Mouse (Mus musculus) right cerebral cortex, adult 18-20 months (tissue): ENCODE measurements at regions not wholly inside any gene's neighbourhood (a gene's known extent, or its start where the extent isn't known, plus 50 kb on each side); places are given as distances from the start of the nearest gene placed in this dataset.

Source experiments
- DNase-seq: peaks from one replicate; pipeline ENCODE4 v3.0.0; 2022; ENCODE audit warnings: mixed read lengths

- no peak for DNase-seq
Measured at GRCm38 (mm10) chr4:39926021-39926591, 216.8 kb upstream of the Aco1 start.

GRCm38 (mm10) chr4:39926594-39926993 lies 216.3 kb upstream of the Aco1 start:
- DNase-seq = no peak

- no peak for DNase-seq
Measured at GRCm38 (mm10) chr4:39928491-39928890, 214.4 kb upstream of the Aco1 start.

DNA sequence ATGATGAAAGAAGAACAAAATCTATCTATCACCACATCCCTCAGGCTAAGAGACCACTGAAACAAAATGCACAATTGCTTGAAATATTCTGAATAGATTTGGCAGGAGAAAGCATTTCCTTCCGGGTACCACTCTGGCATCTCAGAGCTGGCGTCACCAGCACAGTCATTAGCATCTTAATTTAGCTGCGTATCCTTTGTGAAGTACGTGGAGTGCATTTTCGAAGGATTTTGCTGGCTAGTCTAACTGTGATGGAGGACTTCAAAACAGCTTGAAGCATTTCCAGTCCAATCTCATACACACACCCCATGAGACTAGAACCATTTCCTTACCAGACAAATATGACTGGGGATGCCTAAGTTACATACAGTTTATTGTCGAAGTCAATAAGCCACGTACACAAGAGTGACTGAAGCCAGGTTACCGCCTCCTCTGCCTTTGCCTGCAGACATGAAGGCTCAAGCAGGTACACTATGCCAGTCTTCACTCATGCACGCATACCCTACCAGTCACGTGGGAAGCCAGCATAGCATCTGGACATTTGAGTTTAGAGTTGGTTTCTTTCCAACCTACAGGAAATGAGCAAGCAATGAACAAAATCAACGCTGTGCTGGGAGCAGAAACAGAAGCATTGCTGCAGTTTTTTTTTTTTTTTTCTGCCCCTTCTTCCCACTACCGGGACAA lies 208.7 kb upstream of the Aco1 start:
- peak; percentile 3 for DNase-seq

DNA sequence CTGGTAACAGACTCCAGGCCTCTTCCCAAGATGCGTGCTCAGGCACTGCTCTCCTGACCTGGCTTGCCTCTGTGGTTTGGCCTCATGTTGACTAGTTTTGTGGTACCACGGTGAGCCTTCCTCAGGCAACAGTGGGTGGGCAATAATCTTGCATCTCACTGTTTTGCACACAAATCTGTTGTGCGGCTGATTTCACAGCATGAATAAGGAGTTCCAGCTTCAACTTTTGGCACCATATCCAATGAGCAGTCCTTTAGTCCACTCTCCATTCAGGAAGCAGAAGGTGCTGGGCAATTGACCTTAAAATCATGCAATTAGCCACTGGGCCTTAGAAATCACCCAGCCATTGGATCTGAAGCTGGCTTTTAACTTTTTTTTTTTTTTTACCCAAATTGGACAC lies 184.2 kb upstream of the Aco1 start:
- DNase-seq = no peak

DNA sequence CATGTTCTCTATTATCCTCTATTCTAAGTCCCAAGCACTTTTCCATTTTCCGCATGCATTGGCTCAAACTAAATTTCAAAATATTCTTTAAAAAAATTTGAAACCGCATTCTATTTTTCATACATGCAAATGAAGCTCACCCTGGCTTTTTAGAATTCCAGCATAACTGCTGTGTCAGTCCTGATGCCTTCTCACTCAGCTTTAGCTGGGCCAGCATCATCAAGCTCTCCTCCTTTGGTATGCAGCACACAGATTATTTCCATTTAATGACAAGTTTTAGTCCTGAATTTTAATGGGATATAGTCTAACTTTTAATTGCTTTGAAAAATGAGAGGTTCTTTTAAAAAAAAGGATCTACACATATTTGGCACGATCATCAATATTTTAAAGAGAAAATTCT lies 174.9 kb upstream of the Aco1 start:
- no peak for DNase-seq

GRCm38 (mm10) chr4:39991358-39991757 lies 151.5 kb upstream of the Aco1 start:
- no peak for DNase-seq

GRCm38 (mm10) chr4:39991851-39992250 lies 151.0 kb upstream of the Aco1 start:
- peak; percentile 63 for DNase-seq

GRCm38 (mm10) chr4:39998771-39999422 lies 144.0 kb upstream of the Aco1 start:
- peak; percentile 20 for DNase-seq

DNA sequence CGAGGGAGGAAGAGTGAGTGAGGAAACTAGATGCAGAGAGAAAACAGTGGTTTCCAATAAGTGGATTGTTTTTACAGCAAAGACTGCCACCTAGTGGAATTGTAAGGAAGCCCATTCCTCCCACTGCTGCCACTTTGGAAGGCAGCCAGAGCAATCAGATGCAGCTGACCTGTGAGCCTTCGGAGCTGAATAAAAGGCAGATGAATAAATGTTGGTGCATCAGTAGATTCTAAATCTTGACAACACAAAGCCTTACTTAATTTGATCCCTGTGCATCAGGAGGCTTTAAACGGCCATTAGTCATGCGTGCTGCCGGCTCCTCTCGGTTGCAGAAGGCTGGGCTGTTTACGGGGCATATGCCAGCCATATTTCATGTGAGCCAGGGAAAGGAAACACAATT lies 128.2 kb upstream of the Aco1 start:
- DNase-seq = peak; percentile 79

- no peak for DNase-seq
Measured at GRCm38 (mm10) chr4:40016856-40017255, 126.0 kb upstream of the Aco1 start.

DNA sequence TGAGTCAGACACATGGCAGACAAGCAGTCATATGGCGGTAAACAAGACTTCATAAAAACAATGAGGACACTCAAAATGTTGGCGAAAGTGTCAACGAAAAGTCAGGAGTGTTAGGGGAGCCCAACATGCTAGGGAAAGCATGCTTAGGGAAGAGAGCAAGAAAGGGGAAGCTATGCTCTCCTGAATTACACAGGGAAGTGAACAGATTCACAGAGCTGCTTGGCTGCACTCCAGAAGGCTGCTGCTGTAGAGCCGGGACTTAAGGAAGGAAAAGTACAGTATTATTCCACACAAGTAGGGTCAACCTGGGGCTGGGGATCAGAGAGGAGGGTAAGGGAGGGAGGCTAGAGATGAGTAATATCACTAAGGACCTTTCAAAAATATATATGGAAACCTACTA lies 124.7 kb upstream of the Aco1 start:
- no peak for DNase-seq

- DNase-seq = no peak
Measured at GRCm38 (mm10) chr4:40031361-40031760, 111.5 kb upstream of the Aco1 start.

- DNase-seq = no peak
Measured at GRCm38 (mm10) chr4:40047846-40048245, 95.0 kb upstream of the Aco1 start.

GRCm38 (mm10) chr4:40049086-40049485 lies 93.8 kb upstream of the Aco1 start:
- no peak for DNase-seq

DNA sequence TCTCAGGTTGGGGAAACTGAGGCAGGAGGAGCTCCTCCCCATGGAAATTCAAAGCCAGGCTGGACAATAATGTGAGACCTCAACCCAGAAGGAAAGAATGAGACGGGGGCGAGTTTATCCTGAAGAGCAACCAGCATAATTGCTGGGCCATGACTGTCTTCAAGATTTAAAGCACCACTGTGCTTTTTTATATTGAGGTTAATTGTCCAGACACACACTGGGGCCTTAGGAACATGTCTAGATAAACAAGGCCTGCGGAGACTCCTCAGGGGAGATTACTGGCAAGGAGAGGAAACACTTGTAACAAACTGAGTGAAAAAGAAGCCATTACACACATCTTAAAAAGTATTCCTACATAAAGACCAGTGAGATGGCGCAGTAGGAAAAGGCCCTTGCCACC lies 91.0 kb upstream of the Aco1 start:
- no peak for DNase-seq

- no peak for DNase-seq
Measured at GRCm38 (mm10) chr4:40053391-40053790, 89.5 kb upstream of the Aco1 start.

DNA sequence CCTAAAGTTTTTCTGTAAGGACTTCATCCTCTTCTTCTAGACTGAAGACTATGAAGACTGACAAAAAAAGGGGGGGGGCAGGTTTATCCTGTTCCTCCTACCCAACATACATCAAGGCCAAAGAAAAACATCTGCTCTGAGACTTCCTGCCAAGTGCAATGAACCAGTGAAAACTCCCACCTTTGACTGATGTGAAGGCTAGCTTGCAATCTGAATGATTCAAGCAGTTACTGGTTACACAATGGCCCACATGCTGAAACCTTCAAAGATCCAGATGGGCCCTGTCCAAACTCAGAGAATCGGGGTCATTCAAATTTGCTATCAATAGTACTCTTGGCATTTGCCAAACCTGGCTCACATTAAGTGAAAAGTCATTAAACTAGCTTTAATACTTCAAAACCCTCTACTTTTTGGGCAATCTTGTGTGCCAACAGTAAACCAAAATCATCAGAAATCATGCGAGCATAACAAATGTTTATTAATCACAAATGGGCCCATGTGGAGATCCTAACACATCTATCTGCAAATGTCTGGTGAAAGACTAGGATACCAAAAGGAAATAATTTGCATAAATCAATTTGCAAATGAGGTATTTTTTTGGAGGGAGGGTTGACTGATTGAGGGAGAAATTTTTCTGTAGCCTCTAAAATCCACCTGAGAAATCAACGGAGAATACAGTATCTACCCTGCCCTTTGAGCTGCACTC lies 79.0 kb upstream of the Aco1 start:
- no peak for DNase-seq

DNA sequence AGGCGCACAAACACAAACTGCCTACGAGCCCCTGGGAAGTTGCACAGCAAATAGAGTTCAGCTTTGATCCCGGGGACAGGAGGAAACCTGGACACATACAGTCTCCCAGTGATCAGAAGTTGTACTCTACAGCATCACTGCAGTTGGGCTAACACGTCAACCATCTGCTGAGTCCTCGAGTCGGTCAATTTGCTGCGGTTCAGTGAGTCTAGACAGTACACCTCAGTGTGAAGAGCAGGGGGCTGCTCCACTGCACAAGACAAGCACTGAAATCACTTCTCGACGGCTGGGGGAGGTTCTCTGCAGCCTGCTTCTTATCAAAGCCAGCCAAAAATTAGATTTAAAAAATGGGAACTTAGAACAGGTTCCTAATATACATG lies 78.4 kb upstream of the Aco1 start:
- DNase-seq = no peak

- DNase-seq = peak; percentile 47
Measured at GRCm38 (mm10) chr4:40070959-40071634, 71.8 kb upstream of the Aco1 start.

DNA sequence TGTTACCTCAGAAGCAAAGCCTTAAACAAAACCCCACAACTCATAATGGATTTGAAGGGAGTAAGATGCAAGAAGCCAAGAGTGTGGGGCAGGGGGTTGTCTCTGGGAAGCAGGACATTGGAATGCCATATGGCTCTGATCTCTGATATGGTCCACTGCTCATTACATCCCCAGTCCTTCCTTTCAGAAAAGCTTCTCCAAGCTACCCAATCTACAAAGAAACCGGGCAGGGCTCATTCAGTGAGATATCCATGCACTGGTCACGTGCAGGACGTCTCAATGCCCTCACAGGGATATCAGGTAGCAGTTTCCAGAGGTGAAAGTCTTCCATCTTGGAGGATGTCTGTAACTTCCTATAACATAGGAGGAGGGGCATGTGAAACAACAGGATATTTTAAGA lies 61.8 kb upstream of the Aco1 start:
- DNase-seq = no peak

DNA sequence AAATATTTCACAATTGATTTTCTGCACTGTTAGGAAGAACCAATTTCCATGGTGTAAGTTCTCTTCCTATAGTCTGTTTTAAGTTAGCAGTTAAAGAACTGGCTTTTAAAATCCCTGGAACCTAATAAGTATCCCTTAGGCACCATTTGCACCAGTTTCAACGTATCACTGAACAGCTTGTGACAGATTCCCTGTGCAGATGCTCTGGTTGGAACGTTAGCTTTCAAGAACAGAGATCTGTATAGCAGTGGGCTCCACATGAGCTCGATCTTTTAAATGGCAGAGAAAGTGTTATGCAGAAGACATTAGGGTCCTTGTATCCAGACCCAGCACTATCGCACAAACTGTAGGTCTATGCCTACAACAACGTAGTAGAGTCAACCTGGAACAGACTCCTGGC lies 52.6 kb upstream of the Aco1 start:
- DNase-seq = no peak
